Mouse (Mus musculus): Measurements from ENCODE around the gene Nfkb1. TPM values are rescaled to one million over a fixed set of nuclear protein-coding genes. Genes with fewer than 3 reads are reported as not detected.

The Nfkb1 gene
- polyA plus RNA-seq, 2 experiments, result 26.9 to 55.4 TPM

GRCm38 (mm10) chr3:135661707-135662106, 29.6 kb downstream of the Nfkb1 start:
- no peaks in the 10 kb centered on the region for H3K27me3 ChIP-seq (ENCODE audit: control insufficient read depth, insufficient read depth, low read length)
- peaks cover 61% of the 10 kb centered on the region for H3K36me3 ChIP-seq (ENCODE audit: control insufficient read depth, insufficient read depth, low read length)
- ATAC-seq (ENCODE audit: low FRiP score, low read depth) (no peak), DNase-seq (ENCODE audit: low spot score) (no peak)
- no peak overlapping the region for H3K4me3 ChIP-seq (replicated peaks; ENCODE audit: low read length)
- H3K9me3 ChIP-seq (ENCODE audit: control insufficient read depth, low read length), result no peaks in the 10 kb centered on the region
- TF ChIP-seq POLR2A (IDR thresholded peaks at IDR 0.05; ENCODE audit: borderline replicate concordance, extremely low read depth, insufficient read depth, insufficient read length), result no peak
- H3K4me1 ChIP-seq (ENCODE audit: control insufficient read depth, insufficient read depth, low read length), result no peaks in the 10 kb centered on the region
- H3K9ac ChIP-seq (ENCODE audit: low read depth, low read length, severe bottlenecking), result no peak overlapping the region
- WGBS, result 71% methylated on average over 9 of the region's 9 CpGs
- H3K4me2 ChIP-seq (replicated peaks; ENCODE audit: low read depth, low read length, severe bottlenecking), result no peak overlapping the region
- H3K27ac ChIP-seq (replicated peaks; ENCODE audit: low read depth, low read length), result no peak overlapping the region

GRCm38 (mm10) chr3:135658540-135659097, 32.7 kb downstream of the Nfkb1 start:
- Histone ChIP-seq H3K4me1 (ENCODE audit: control insufficient read depth, insufficient read depth, low read length) (no peaks in the 10 kb centered on the region), H3K27ac (replicated peaks; ENCODE audit: low read depth, low read length) (no peak overlapping the region), H3K4me2 (replicated peaks; ENCODE audit: low read depth, low read length, severe bottlenecking) (no peak overlapping the region), H3K4me3 (replicated peaks; ENCODE audit: low read length) (no peak overlapping the region), H3K9me3 (ENCODE audit: control insufficient read depth, low read length) (no peaks in the 10 kb centered on the region), H3K27me3 (ENCODE audit: control insufficient read depth, insufficient read depth, low read length) (no peaks in the 10 kb centered on the region), H3K9ac (ENCODE audit: low read depth, low read length, severe bottlenecking) (no peak overlapping the region), H3K36me3 (ENCODE audit: control insufficient read depth, insufficient read depth, low read length) (peaks cover 65% of the 10 kb centered on the region)
- ATAC-seq (ENCODE audit: low FRiP score, low read depth) (no peak), DNase-seq (ENCODE audit: low spot score) (no peak)
- 88% methylated on average over 7 of the region's 7 CpGs for WGBS
- no peak for TF ChIP-seq POLR2A (IDR thresholded peaks at IDR 0.05; ENCODE audit: borderline replicate concordance, extremely low read depth, insufficient read depth, insufficient read length)

- no peak overlapping the region for H3K4me3 ChIP-seq (replicated peaks; ENCODE audit: low read length)
- no peaks in the 10 kb centered on the region for H3K27me3 ChIP-seq (ENCODE audit: control insufficient read depth, insufficient read depth, low read length)
- no peaks in the 10 kb centered on the region for H3K9me3 ChIP-seq (ENCODE audit: control insufficient read depth, low read length)
- peaks cover 63% of the 10 kb centered on the region for H3K36me3 ChIP-seq (ENCODE audit: control insufficient read depth, insufficient read depth, low read length)
- WGBS, result 90% methylated on average over 4 of the region's 4 CpGs
- H3K27ac ChIP-seq (replicated peaks; ENCODE audit: low read depth, low read length), result no peak overlapping the region
- no peak overlapping the region for H3K4me2 ChIP-seq (replicated peaks; ENCODE audit: low read depth, low read length, severe bottlenecking)
- no peak for ATAC-seq (ENCODE audit: low FRiP score, low read depth)
- DNase-seq (ENCODE audit: low spot score), result no peak
- peaks cover under 1% of the 10 kb centered on the region; the same call in 1 of the 2 replicates for H3K4me1 ChIP-seq (ENCODE audit: control insufficient read depth, insufficient read depth, low read length)
- TF ChIP-seq POLR2A (IDR thresholded peaks at IDR 0.05; ENCODE audit: borderline replicate concordance, extremely low read depth, insufficient read depth, insufficient read length), result no peak
- H3K9ac ChIP-seq (ENCODE audit: low read depth, low read length, severe bottlenecking), result no peak overlapping the region
Measured at GRCm38 (mm10) chr3:135656156-135656555, 35.2 kb downstream of the Nfkb1 start.

- H3K27me3 ChIP-seq (ENCODE audit: control insufficient read depth, insufficient read depth, low read length), result no peaks in the 10 kb centered on the region
- DNase-seq (ENCODE audit: low spot score) (no peak), ATAC-seq (ENCODE audit: low FRiP score, low read depth) (no peak)
- H3K4me2 ChIP-seq (replicated peaks; ENCODE audit: low read depth, low read length, severe bottlenecking), result no peak overlapping the region
- no peak overlapping the region for H3K4me3 ChIP-seq (replicated peaks; ENCODE audit: low read length)
- WGBS, result 45% methylated on average over 15 of the region's 15 CpGs
- H3K9me3 ChIP-seq (ENCODE audit: control insufficient read depth, low read length), result no peaks in the 10 kb centered on the region
- peaks cover 48% of the 10 kb centered on the region for H3K36me3 ChIP-seq (ENCODE audit: control insufficient read depth, insufficient read depth, low read length)
- no peak overlapping the region for H3K27ac ChIP-seq (replicated peaks; ENCODE audit: low read depth, low read length)
- no peak for TF ChIP-seq POLR2A (IDR thresholded peaks at IDR 0.05; ENCODE audit: borderline replicate concordance, extremely low read depth, insufficient read depth, insufficient read length)
- H3K9ac ChIP-seq (ENCODE audit: low read depth, low read length, severe bottlenecking), result no peak overlapping the region
- H3K4me1 ChIP-seq (ENCODE audit: control insufficient read depth, insufficient read depth, low read length), result peaks cover 5% of the 10 kb centered on the region; the same call in 1 of the 2 replicates
Measured at GRCm38 (mm10) chr3:135650773-135651555, 40.4 kb downstream of the Nfkb1 start.

- WGBS, result 77% methylated on average over 10 of the region's 10 CpGs
- no peak for TF ChIP-seq POLR2A (IDR thresholded peaks at IDR 0.05; ENCODE audit: borderline replicate concordance, extremely low read depth, insufficient read depth, insufficient read length)
- H3K36me3 ChIP-seq (ENCODE audit: control insufficient read depth, insufficient read depth, low read length), result peaks cover 49% of the 10 kb centered on the region
Measured at GRCm38 (mm10) chr3:135649809-135650208, 41.5 kb downstream of the Nfkb1 start.

More at GRCm38 (mm10) chr3:135649809-135650208, 41.5 kb downstream of the Nfkb1 start:
- DNase-seq (ENCODE audit: low spot score) (no peak), ATAC-seq (ENCODE audit: low FRiP score, low read depth) (no peak)
- H3K4me3 ChIP-seq (replicated peaks; ENCODE audit: low read length), result no peak overlapping the region
- H3K27ac ChIP-seq (replicated peaks; ENCODE audit: low read depth, low read length), result no peak overlapping the region
- H3K27me3 ChIP-seq (ENCODE audit: control insufficient read depth, insufficient read depth, low read length), result no peaks in the 10 kb centered on the region
- no peak overlapping the region for H3K4me2 ChIP-seq (replicated peaks; ENCODE audit: low read depth, low read length, severe bottlenecking)
- H3K9me3 ChIP-seq (ENCODE audit: control insufficient read depth, low read length), result no peaks in the 10 kb centered on the region
- H3K9ac ChIP-seq (ENCODE audit: low read depth, low read length, severe bottlenecking), result no peak overlapping the region
- H3K4me1 ChIP-seq (ENCODE audit: control insufficient read depth, insufficient read depth, low read length), result peaks cover 5% of the 10 kb centered on the region; the same call in 1 of the 2 replicates
